In the genomic region with DNA sequence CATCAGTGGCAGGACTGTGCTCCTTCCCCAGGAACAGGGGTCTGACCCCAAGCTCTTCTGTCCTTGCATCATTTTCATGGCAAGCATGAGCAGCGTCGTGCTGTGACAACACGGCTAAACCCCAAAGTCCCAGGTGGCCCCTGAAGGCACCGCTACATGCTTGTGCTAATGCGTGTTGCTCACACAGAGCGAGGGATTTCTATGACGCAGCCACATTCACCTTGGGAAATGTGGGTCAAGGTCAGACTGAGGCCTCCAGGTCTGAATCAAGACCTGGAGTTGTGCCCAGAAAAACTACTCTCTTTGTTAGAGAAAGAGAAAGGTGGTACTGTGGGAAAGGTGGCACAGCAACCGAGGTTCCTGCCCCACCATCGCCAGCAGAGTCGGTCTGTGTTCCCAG, we compare ENCODE assay signal across 25 mouse cellular contexts.
"Had no signal": no experiment of that assay in that cellular context is flagged by ENCODE, and none has a peak within 500 bp of the region (broad histone marks: within the 10 kb centered on the region; RNA-seq: fewer than 3 reads in every experiment).

No protein-coding gene starts in this region.

- H3K4me2 ChIP-seq: limb, embryonic 13.5 days; liver, embryonic 12.5 days; liver, embryonic 15.5 days; lung, embryonic 15.5 days; midbrain, embryonic 15.5 days; neural tube, embryonic 13.5 days; stomach, embryonic 15.5 days had no signal

- H3K4me3 ChIP-seq: layer of hippocampus, adult 2 months; limb, embryonic 10.5 days; limb, embryonic 13.5 days; liver, embryonic 12.5 days; liver, embryonic 15.5 days; lung, embryonic 15.5 days; megakaryocyte, embryonic 14.5 days; midbrain, embryonic 10.5 days; midbrain, embryonic 15.5 days; myocyte; neural tube, embryonic 13.5 days; stomach, embryonic 15.5 days had no signal

- H3K4me1 ChIP-seq: liver, embryonic 15.5 days; lung, embryonic 15.5 days; midbrain, embryonic 15.5 days had no signal

- H3K27me3 ChIP-seq: liver, embryonic 12.5 days; liver, embryonic 15.5 days; lung, embryonic 15.5 days; midbrain, embryonic 15.5 days; neural tube, embryonic 13.5 days; stomach, embryonic 15.5 days had no signal

- H3K9ac ChIP-seq: limb, embryonic 13.5 days; liver, embryonic 12.5 days; liver, embryonic 15.5 days; lung, embryonic 15.5 days; midbrain, embryonic 15.5 days; neural tube, embryonic 13.5 days; stomach, embryonic 15.5 days had no signal

- DNase-seq: kidney, adult 9 months; kidney, postnatal 14 days; layer of hippocampus, adult 9-11 months; liver; lung, adult 18-20 months; lung, postnatal 10 days; lung, postnatal 36 days; retina, postnatal 1 day; right cerebral cortex, postnatal 25 days; spleen, adult 18-20 months; thymus, adult 2 months; thymus, postnatal 14 days; thymus, postnatal 4 days had no signal

- H3K27ac ChIP-seq: layer of hippocampus, adult 2 months; limb, embryonic 10.5 days; limb, embryonic 13.5 days; liver, embryonic 12.5 days; liver, embryonic 15.5 days; lung, embryonic 15.5 days; midbrain, embryonic 10.5 days; midbrain, embryonic 15.5 days; neural tube, embryonic 13.5 days; stomach, embryonic 15.5 days had no signal

- H3K36me3 ChIP-seq: limb, embryonic 10.5 days; limb, embryonic 13.5 days; liver, embryonic 12.5 days; liver, embryonic 15.5 days; lung, embryonic 15.5 days; midbrain, embryonic 10.5 days; midbrain, embryonic 15.5 days; neural tube, embryonic 13.5 days; stomach, embryonic 15.5 days had no signal

- H3K9me3 ChIP-seq: limb, embryonic 10.5 days; limb, embryonic 13.5 days; liver, embryonic 12.5 days; liver, embryonic 15.5 days; lung, embryonic 15.5 days; megakaryocyte, embryonic 14.5 days; midbrain, embryonic 10.5 days; midbrain, embryonic 15.5 days; neural tube, embryonic 13.5 days; stomach, embryonic 15.5 days had no signal

- ATAC-seq: liver, embryonic 12.5 days; midbrain, embryonic 15.5 days had no signal
